Mouse (Mus musculus) hindbrain, embryonic 12.5 days (tissue): Measurements from ENCODE around the gene Gpank1. TPM values are rescaled to one million over a fixed set of nuclear protein-coding genes. Genes with fewer than 3 reads are reported as not detected.

Source experiments
- ATAC-seq: fragments of 200-750 bp; cut with Nextera tagmentation; 2 replicates; pipeline ENCODE4 v1.8.0; 2017; ENCODE audit warnings: moderate TSS enrichment; ENCODE audit not compliant: low FRiP score
- H3K27ac ChIP-seq: fragments of 300-500 bp; sonication (generic); 2 replicates; pipeline ENCODE4 v1.5.1; 2016; ENCODE audit warnings: mild to moderate bottlenecking
- H3K27me3 ChIP-seq: fragments of 300-500 bp; sonication (generic); 2 replicates; pipeline ENCODE4 v1.6.1; 2016; ENCODE audit warnings: mild to moderate bottlenecking
- H3K36me3 ChIP-seq: fragments of 300-500 bp; sonication (generic); 2 replicates; pipeline ENCODE4 v1.6.1; 2016; ENCODE audit warnings: mild to moderate bottlenecking
- H3K4me1 ChIP-seq: fragments of 300-500 bp; sonication (generic); 2 replicates; pipeline ENCODE4 v1.6.1; 2016
- H3K4me2 ChIP-seq: fragments of 300-500 bp; sonication (generic); replicated peaks from 2 replicates; pipeline ENCODE4 v1.6.1; 2016; ENCODE audit warnings: mild to moderate bottlenecking
- H3K4me3 ChIP-seq: fragments of 300-500 bp; sonication (generic); 2 replicates; pipeline ENCODE4 v1.5.1; 2016; ENCODE audit warnings: mild to moderate bottlenecking
- H3K9ac ChIP-seq: fragments of 300-500 bp; sonication (generic); 2 replicates; pipeline ENCODE4 v1.6.1; 2016; ENCODE audit warnings: mild to moderate bottlenecking, moderate library complexity
- H3K9me3 ChIP-seq: fragments of 300-500 bp; sonication (generic); replicated peaks from 2 replicates; pipeline ENCODE4 v1.6.1; 2016; ENCODE audit warnings: mild to moderate bottlenecking
- WGBS: fragments of 180-500 bp; shearing (Covaris S2); methylation state at CpG from one replicate; pipeline ENCODE4 v1.1.7; 2016; 5-methylcytosine and 5-hydroxymethylcytosine counted together
- polyA plus RNA-seq: library from polyadenylated mRNA; unstranded; fragments of >200 nt; fragmentation: Nextera tagmentation; extraction: Ambion mirVana; gene quantifications from 2 replicates; pipeline ENCODE4 v1.2.1, GENCODE M21; 2016

Gene Gpank1
- polyA plus RNA-seq, 1 experiment from 2014 or later: 19.8 TPM

DNA sequence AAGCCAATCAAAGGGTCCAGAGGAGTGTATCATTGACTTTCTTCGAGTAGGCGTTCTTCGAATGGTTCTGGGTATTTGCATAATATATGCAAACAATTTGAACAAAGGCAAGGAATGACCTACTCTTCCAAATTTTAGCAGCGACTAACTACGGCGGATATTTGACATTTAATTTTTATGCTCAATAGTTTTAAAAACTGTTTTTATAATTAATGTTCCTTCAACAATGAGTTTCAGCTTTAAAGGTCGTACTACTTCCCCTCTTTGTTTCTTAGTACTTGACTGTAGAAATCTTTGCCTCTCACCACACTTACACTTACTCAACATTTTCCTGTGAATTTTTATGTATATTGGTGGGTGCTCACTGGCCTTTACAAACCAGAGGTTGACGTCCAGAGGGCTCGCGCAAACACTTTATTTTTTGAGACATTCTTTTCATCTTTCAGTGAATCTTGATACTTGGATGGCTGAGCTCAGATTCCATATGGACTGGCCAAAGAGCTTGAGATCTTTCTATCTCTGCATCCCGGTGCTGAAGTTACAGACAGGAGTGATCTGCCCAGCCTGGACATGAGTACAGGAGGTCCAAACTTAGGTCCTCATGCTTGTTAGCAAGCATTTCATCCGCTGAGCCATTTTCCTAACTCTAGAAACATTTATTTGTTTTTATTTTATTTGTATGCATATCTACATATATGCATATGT is 44.3 kb downstream of the Gpank1 start:
- peak overlapping the region; percentile 99 for H3K4me3 ChIP-seq
- H3K4me2 ChIP-seq: peak overlapping the region; percentile 54
- WGBS: 24% methylated on average over 12 of the region's 12 CpGs
- peaks cover 15% of the 10 kb centered on the region for H3K36me3 ChIP-seq
- peaks cover 33% of the 10 kb centered on the region for H3K4me1 ChIP-seq
- peak overlapping the region; percentile 49 for H3K9ac ChIP-seq
- peak; percentile 87 for ATAC-seq
- H3K9me3 ChIP-seq: no peaks in the 10 kb centered on the region
- no peaks in the 10 kb centered on the region for H3K27me3 ChIP-seq
- peak overlapping the region; percentile 98 for H3K27ac ChIP-seq

DNA sequence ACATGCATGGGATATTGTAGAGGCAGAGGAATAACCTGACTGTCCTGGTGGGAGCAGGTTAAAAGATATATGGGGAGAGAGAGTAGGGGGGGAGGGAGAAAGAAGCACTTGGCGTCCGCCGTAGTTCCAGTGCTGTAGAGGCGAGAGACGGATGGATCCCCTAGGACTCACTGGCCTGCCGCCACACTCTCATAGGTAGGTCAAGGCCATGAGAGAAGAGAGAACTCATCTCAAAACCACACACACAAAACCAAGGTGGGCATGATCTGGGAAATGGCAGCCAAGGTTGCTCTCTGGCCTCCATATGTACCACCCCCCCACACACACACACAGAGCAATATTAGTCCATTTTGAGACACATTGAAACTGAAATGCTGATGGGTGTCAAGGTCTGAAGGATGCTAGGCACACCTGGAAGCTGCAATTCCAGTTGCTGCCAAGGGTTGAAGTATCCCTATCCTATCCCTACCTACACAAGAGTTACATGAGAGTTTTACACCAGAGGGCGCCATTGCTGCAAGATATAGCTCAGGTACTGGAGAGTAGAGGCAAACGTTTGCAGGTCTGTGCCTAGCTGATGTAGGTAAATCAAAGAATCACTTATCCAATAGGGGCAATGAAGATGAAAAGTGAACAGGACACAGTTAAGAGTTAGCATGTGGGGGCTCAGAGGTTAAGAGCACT is 45.2 kb downstream of the Gpank1 start:
- H3K9ac ChIP-seq: peak overlapping the region; percentile 49; the same call in 1 of the 2 replicates
- H3K9me3 ChIP-seq: no peaks in the 10 kb centered on the region
- H3K4me2 ChIP-seq: peak overlapping the region; percentile 54
- WGBS: 69% methylated on average over 8 of the region's 8 CpGs
- H3K36me3 ChIP-seq: peaks cover 6% of the 10 kb centered on the region
- H3K27ac ChIP-seq: peak overlapping the region; percentile 98
- H3K27me3 ChIP-seq: no peaks in the 10 kb centered on the region
- H3K4me3 ChIP-seq: peak overlapping the region; percentile 99
- no peak for ATAC-seq
- H3K4me1 ChIP-seq: peaks cover 30% of the 10 kb centered on the region

DNA sequence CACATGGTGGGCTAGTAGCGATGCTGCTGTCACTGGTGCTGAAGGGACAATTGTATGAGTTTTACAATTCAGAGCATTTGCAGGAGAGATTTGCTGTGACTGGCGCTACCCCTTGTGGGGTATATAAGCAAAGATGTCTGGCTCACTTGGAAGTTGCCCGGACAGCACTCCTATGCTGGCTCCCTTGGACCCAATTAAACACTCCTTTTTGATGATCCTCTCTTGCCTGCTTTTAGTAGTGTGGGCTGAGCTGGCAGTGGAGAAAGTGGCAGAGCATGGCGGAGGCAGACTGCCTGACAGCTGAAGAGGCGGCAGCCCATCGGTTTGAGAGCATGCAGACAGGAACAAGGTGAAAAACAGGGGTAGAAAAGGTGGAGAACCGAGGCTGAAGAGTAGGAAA is 46.5 kb downstream of the Gpank1 start:
- Histone ChIP-seq H3K9me3 (no peaks in the 10 kb centered on the region), H3K36me3 (no peaks in the 10 kb centered on the region), H3K4me1 (peaks cover 17% of the 10 kb centered on the region), H3K4me2 (no peak overlapping the region), H3K27me3 (0 out of 2 replicates have a peak, but pooled peaks cover 3% of the 10 kb centered on the region), H3K27ac (no peak overlapping the region), H3K4me3 (no peak overlapping the region), H3K9ac (no peak overlapping the region)
- WGBS: 86% methylated on average over 7 of the region's 7 CpGs
- ATAC-seq: no peak

DNA sequence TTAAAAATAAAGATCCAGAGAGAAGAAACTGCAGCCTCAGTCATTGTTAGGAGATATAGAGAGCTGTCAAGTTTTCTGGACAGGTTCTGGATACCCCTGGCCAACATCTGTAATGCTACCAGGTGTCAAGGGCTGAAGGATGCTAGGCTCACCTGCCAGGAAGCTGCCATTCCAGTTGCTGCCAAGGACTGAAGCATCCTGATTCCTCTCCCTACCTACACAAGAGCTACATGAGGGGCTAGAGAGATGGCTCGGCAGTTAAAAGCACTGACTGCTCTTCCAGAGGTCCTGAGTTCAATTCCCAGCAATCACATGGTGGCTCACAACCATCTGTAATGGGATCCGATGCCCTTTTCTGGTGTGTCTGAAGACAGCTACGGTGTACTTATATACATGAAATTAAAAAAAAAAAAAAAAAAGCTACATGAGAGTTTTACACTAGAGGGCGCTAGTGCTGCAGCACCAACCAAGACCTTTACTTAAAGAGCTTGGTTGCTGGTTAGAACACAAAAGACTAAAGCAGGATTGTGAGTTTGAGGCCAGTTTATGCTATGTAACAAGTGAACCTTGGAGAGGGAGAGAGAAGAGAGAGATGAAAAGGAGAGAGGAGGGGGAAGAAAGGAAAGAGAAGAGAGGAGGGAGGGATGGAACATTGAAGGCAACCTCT is 47.4 kb downstream of the Gpank1 start:
- no peak overlapping the region for H3K9ac ChIP-seq
- no peak for ATAC-seq
- no peaks in the 10 kb centered on the region for H3K36me3 ChIP-seq
- H3K4me2 ChIP-seq: no peak overlapping the region
- 0 out of 2 replicates have a peak, but pooled peaks cover 6% of the 10 kb centered on the region for H3K27me3 ChIP-seq
- H3K27ac ChIP-seq: no peak overlapping the region
- no peak overlapping the region for H3K4me3 ChIP-seq
- peaks cover 9% of the 10 kb centered on the region for H3K4me1 ChIP-seq
- 17% methylated on average over 4 of the region's 4 CpGs for WGBS
- no peaks in the 10 kb centered on the region for H3K9me3 ChIP-seq

DNA sequence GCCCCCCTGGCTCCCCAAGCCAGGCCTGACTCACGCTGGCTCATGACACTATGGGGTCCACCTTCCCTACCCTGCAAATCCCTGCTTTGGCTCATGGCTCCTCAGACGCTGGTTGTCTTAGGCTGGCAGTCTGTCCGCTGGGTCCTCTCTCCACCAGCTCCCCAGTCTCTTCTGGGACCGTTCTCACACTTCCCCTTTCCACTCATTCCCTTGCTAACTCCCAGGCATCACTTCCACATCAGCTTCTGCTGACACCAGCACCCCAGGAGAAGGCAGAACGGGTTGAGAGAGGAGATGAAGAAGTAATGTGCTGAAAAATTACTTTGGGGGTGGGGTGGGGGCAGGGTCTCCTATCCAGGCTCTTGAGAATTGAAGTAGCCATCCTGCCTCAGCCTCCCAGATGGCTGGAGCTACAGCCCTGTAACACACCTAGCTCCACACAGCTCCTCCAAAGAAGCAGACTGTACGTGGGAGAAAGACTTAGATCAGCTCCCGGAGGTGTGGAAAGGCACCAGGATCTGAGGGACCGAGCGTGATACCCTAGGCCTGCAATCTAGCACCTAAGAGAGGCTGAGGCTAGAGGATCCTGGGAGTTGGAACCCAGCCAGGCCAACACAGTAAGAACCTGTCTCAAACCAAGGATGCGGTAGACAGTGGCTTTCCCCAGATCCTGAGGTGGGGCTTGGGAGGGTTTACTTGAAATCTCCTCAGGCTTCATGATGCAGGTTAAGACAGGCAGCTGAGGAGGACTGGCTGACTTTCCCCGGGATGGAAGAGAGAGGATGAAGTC is 51.4 kb downstream of the Gpank1 start:
- Histone ChIP-seq H3K4me3 (no peak overlapping the region), H3K4me1 (no peaks in the 10 kb centered on the region), H3K27me3 (0 out of 2 replicates have a peak, but pooled peaks cover 6% of the 10 kb centered on the region), H3K27ac (no peak overlapping the region), H3K9me3 (no peaks in the 10 kb centered on the region), H3K9ac (no peak overlapping the region), H3K36me3 (no peaks in the 10 kb centered on the region), H3K4me2 (no peak overlapping the region)
- WGBS: 72% methylated on average over 11 of the region's 11 CpGs
- ATAC-seq: no peak

DNA sequence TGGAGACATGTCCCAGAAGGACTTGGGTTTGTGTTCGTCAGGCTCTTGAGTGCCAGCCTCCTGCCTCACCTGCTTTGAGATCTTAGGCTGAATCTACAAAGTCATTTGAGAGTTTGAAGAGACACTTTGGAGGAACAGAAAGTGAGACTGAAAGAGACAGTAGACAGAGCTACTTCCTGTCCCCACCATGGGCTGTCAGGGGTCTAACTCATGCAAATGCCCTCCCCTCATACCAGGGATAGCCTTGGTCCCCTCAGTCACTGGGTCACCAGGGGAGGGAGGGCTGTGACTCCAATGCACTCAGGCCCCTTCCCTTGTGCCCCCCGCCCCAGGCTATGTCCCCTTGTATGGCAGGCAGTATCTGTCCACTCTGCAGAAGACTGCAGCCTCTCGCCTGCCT is 52.1 kb downstream of the Gpank1 start:
- Histone ChIP-seq H3K27me3 (0 out of 2 replicates have a peak, but pooled peaks cover 6% of the 10 kb centered on the region), H3K27ac (no peak overlapping the region), H3K9me3 (no peaks in the 10 kb centered on the region), H3K4me3 (no peak overlapping the region), H3K36me3 (no peaks in the 10 kb centered on the region), H3K9ac (no peak overlapping the region), H3K4me1 (no peaks in the 10 kb centered on the region), H3K4me2 (no peak overlapping the region)
- ATAC-seq: no peak
- WGBS: 62% methylated on average over 3 of the region's 3 CpGs

Other genes with a start within 250 kb of the Gpank1 start
- 12.0 and 12.8 TPM in 2 replicates for gene Zbtb12, start 242.0 kb upstream of the Gpank1 start, polyA plus RNA-seq
- 0.10 and 0.29 TPM in 2 replicates for gene Gm20547, start 239.4 kb upstream of the Gpank1 start, polyA plus RNA-seq
- gene C2, start 223.2 kb upstream of the Gpank1 start, polyA plus RNA-seq: 1.4 and 2.6 TPM in 2 replicates
- 110 and 113 TPM in 2 replicates for gene Ehmt2, start 223.0 kb upstream of the Gpank1 start, polyA plus RNA-seq
- gene Slc44a4, start 207.0 kb upstream of the Gpank1 start, polyA plus RNA-seq: 0.13 and 0.15 TPM in 2 replicates
- 25.2 and 28.2 TPM in 2 replicates for gene Neu1, start 190.2 kb upstream of the Gpank1 start, polyA plus RNA-seq
- gene Hspa1b, start 162.2 kb upstream of the Gpank1 start, polyA plus RNA-seq: 0.08 and 0.25 TPM in 2 replicates
- gene Gm20481, start 151.5 kb upstream of the Gpank1 start, polyA plus RNA-seq: 0.99 TPM in 1 of 2 replicates, not detected in the other
- 2.2 and 3.1 TPM in 2 replicates for gene Hspa1a, start 149.3 kb upstream of the Gpank1 start, polyA plus RNA-seq
- 1.3 TPM in 2 replicates for gene Hspa1l, start 148.8 kb upstream of the Gpank1 start, polyA plus RNA-seq
- 128 and 158 TPM in 2 replicates for gene Lsm2, start 139.6 kb upstream of the Gpank1 start, polyA plus RNA-seq
- gene Vars, start 120.5 kb upstream of the Gpank1 start, polyA plus RNA-seq: 109 and 110 TPM in 2 replicates
- 0.12 and 0.20 TPM in 2 replicates for gene Vwa7, start 104.9 kb upstream of the Gpank1 start, polyA plus RNA-seq
- gene Sapcd1, start 93.4 kb upstream of the Gpank1 start, polyA plus RNA-seq: 2.4 and 3.6 TPM in 2 replicates
- 3.0 and 3.1 TPM in 2 replicates for gene Msh5, start 74.7 kb upstream of the Gpank1 start, polyA plus RNA-seq
- gene Clic1, start 71.5 kb upstream of the Gpank1 start, polyA plus RNA-seq: 157 and 159 TPM in 2 replicates
- 512 and 517 TPM in 2 replicates for gene Ddah2, start 62.4 kb upstream of the Gpank1 start, polyA plus RNA-seq
- not detected in 2 replicates for gene Ly6g6c, start 56.1 kb upstream of the Gpank1 start, polyA plus RNA-seq
- 0.46 and 0.52 TPM in 2 replicates for gene Mpig6b, start 55.3 kb upstream of the Gpank1 start, polyA plus RNA-seq
- not detected in 2 replicates for gene Ly6g6e, start 44.6 kb upstream of the Gpank1 start, polyA plus RNA-seq
- 2.1 and 2.3 TPM in 2 replicates for gene Ly6g6d, start 43.4 kb upstream of the Gpank1 start, polyA plus RNA-seq
- gene Ly6g6f, start 35.8 kb upstream of the Gpank1 start, polyA plus RNA-seq: 0.47 and 0.62 TPM in 2 replicates
- gene Abhd16a, start 32.2 kb upstream of the Gpank1 start, polyA plus RNA-seq: 78.6 and 81.1 TPM in 2 replicates
- not detected in 2 replicates for gene Ly6g5c, start 13.2 kb upstream of the Gpank1 start, polyA plus RNA-seq
- 1.4 and 1.5 TPM in 2 replicates for gene Ly6g5b, start 6.0 kb upstream of the Gpank1 start, polyA plus RNA-seq
- 237 and 276 TPM in 2 replicates for gene Csnk2b, start 598 bp downstream of the Gpank1 start, polyA plus RNA-seq
- 7.3 and 7.7 TPM in 2 replicates for gene D17H6S53E, start 4.9 kb downstream of the Gpank1 start, polyA plus RNA-seq
- gene Apom, start 10.6 kb downstream of the Gpank1 start, polyA plus RNA-seq: 0.39 TPM in 1 of 2 replicates, not detected in the other
- 87.9 and 88.3 TPM in 2 replicates for gene Bag6, start 13.7 kb downstream of the Gpank1 start, polyA plus RNA-seq
- gene Prrc2a, start 43.4 kb downstream of the Gpank1 start, polyA plus RNA-seq: 206 and 213 TPM in 2 replicates
- 7.8 and 7.9 TPM in 2 replicates for gene Aif1, start 54.6 kb downstream of the Gpank1 start, polyA plus RNA-seq
- 6.1 and 6.9 TPM in 2 replicates for gene Lst1, start 67.0 kb downstream of the Gpank1 start, polyA plus RNA-seq
- gene Ltb, start 73.0 kb downstream of the Gpank1 start, polyA plus RNA-seq: 0.54 and 0.81 TPM in 2 replicates
- 0.14 TPM in 1 of 2 replicates, not detected in the other for gene Tnf, start 80.6 kb downstream of the Gpank1 start, polyA plus RNA-seq
- gene Lta, start 83.9 kb downstream of the Gpank1 start, polyA plus RNA-seq: not detected in 2 replicates
- gene Gm16181, start 99.4 kb downstream of the Gpank1 start, polyA plus RNA-seq: 0.62 TPM in 1 of 2 replicates, not detected in the other
- 21.1 and 23.0 TPM in 2 replicates for gene Atp6v1g2, start 112.2 kb downstream of the Gpank1 start, polyA plus RNA-seq
- 12.1 and 12.2 TPM in 2 replicates for gene Nfkbil1, start 114.3 kb downstream of the Gpank1 start, polyA plus RNA-seq
- 480 and 488 TPM in 2 replicates for gene Ddx39b, start 120.3 kb downstream of the Gpank1 start, polyA plus RNA-seq
- gene H2-D1, start 141.3 kb downstream of the Gpank1 start, polyA plus RNA-seq: 38.6 and 46.0 TPM in 2 replicates
- gene H2-Q1, start 198.9 kb downstream of the Gpank1 start, polyA plus RNA-seq: 0.12 TPM in 1 of 2 replicates, not detected in the other
- 0.46 TPM in 1 of 2 replicates, not detected in the other for gene H2-Q2, start 220.8 kb downstream of the Gpank1 start, polyA plus RNA-seq